Mouse (Mus musculus) lung, embryonic 16.5 days (tissue): Measurements from ENCODE around the gene Pdik1l. TPM values are rescaled to one million over a fixed set of nuclear protein-coding genes. Genes with fewer than 3 reads are reported as not detected.

Experiments
- ATAC-seq: fragments of 200-750 bp; cut with Nextera tagmentation; 2 replicates; pipeline ENCODE4 v1.8.0; 2017; ENCODE audit warnings: low read depth, mild to moderate bottlenecking, moderate library complexity
- H3K27ac ChIP-seq: fragments of 300-500 bp; sonication (generic); 2 replicates; pipeline ENCODE4 v1.5.1; 2014; ENCODE audit warnings: mild to moderate bottlenecking, control low read depth, low read length
- H3K27me3 ChIP-seq: fragments of 300-500 bp; sonication (generic); 2 replicates; pipeline ENCODE4 v1.6.1; 2014; ENCODE audit warnings: low read depth, low read length, mixed read lengths; ENCODE audit not compliant: control insufficient read depth, insufficient read depth
- H3K36me3 ChIP-seq: fragments of 300-500 bp; sonication (generic); 2 replicates; pipeline ENCODE4 v1.6.1; 2014; ENCODE audit warnings: low read length; ENCODE audit not compliant: control insufficient read depth, insufficient read depth
- H3K4me1 ChIP-seq: fragments of 300-500 bp; sonication (generic); replicated peaks from 2 replicates; pipeline ENCODE4 v1.6.1; 2014; ENCODE audit warnings: low read length, mixed read lengths; ENCODE audit not compliant: control insufficient read depth, insufficient read depth
- H3K4me2 ChIP-seq: fragments of 300-500 bp; sonication (generic); 2 replicates; pipeline ENCODE4 v1.6.1; 2014; ENCODE audit warnings: low read depth, low read length, control low read depth
- H3K4me3 ChIP-seq: fragments of 300-500 bp; sonication (generic); 2 replicates; pipeline ENCODE4 v1.5.1; 2014; ENCODE audit warnings: mild to moderate bottlenecking, low read length, control low read depth
- H3K9ac ChIP-seq: fragments of 300-500 bp; sonication (generic); 2 replicates; pipeline ENCODE4 v1.6.1; 2014; ENCODE audit warnings: low read length, control low read depth
- H3K9me3 ChIP-seq: fragments of 300-500 bp; sonication (generic); 2 replicates; pipeline ENCODE4 v1.6.1; 2016; ENCODE audit warnings: low read length; ENCODE audit not compliant: control insufficient read depth
- whole genome bisulfite sequencing: fragments of 180-500 bp; shearing (Covaris S2); extraction: QIAGEN DNeasy Blood & Tissue Kit; methylation state at CpG from one replicate; pipeline ENCODE4 v1.1.7; 2014; 5-methylcytosine and 5-hydroxymethylcytosine counted together
- polyA plus RNA-seq: library from polyadenylated mRNA; unstranded; fragments of >200 nt; fragmentation: Nextera tagmentation; extraction: Ambion mirVana; gene quantifications from 2 replicates; pipeline ENCODE4 v1.2.1, GENCODE M21; 2015

Pdik1l gene
- polyA plus RNA-seq, 1 experiment from 2014 or later = 23.4 TPM

DNA sequence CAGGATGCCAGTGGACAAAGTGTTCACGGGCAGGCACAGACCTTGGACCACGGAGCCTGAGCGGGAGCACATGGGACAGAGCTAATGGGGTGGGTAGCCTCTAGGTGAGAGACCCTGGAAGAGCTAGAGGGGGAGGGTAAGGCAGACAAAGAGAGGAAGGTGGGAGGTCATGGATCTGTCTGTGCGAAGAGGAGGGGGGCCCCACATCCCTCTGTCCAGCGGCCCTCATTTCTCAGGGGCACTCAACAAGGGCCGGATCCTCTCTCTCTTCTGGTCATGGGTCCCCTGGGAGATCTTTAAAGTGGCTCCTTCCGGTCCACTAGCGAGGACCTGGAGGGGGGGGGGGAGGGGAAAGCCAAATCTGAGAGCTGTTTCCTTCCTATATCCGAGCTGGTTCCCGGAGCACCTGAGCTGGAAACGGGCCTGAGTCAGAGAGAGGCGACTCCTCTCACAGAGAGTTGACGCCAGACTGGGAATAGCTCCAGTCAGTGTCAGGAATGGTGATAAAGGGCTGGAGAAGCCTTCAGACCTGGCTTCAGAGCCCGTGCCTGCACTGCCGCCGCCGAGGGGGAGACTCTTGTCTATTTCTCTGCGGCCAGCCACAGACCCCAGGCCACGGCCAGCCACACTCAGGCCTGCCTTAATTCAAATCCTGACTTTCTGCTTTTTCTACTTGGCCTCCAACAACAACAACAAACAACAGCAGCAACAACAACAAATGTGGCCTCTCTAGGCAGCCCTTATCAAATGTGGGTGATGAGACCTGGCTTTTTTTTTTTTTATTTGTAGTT is 31.1 kb downstream of the Pdik1l start:
- no peak overlapping the region for H3K4me2 ChIP-seq

DNA sequence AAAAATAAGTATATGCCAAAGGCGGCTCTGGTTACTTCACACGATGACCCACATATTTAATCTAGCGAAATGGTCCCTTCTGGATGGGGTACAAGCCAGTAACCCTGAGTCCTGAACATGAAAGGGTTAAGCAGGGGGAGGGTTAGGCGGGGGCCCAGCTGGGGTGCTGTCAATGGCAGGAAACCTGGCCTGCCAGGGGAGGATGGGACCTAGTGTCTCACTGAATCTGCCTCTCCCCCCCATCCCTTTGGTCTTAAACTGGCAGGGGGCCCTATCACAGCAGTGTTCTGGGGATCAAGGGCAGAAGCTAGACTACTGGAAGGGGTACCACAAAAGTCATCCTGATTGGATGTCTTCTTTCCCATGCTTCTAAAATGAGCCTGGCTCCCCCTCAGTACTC is 31.8 kb downstream of the Pdik1l start:
- 0 out of 2 replicates have a peak overlapping the region, but pooled peaks have one; percentile 31 for H3K9ac ChIP-seq
- no peak overlapping the region for H3K4me2 ChIP-seq
- no peaks in the 10 kb centered on the region for H3K9me3 ChIP-seq
- no peaks in the 10 kb centered on the region for H3K36me3 ChIP-seq
- WGBS = 34% methylated on average over 4 of the region's 4 CpGs
- H3K27ac ChIP-seq = peak overlapping the region; percentile 58
- ATAC-seq = peak; percentile 27; the same call in 1 of the 2 replicates
- H3K4me3 ChIP-seq = no peak overlapping the region
- peaks cover 40% of the 10 kb centered on the region for H3K4me1 ChIP-seq
- H3K27me3 ChIP-seq = peaks cover 34% of the 10 kb centered on the region

More for the DNA sequence above, 31.1 kb downstream of the Pdik1l start:
- H3K27me3 ChIP-seq = peaks cover 26% of the 10 kb centered on the region
- H3K27ac ChIP-seq = peak overlapping the region; percentile 58
- H3K9me3 ChIP-seq = no peaks in the 10 kb centered on the region
- H3K4me1 ChIP-seq = peaks cover 35% of the 10 kb centered on the region
- no peak overlapping the region for H3K4me3 ChIP-seq
- H3K36me3 ChIP-seq = no peaks in the 10 kb centered on the region
- 19% methylated on average over 19 of the region's 19 CpGs for WGBS
- H3K9ac ChIP-seq = no peak overlapping the region
- ATAC-seq = peak; percentile 21; the same call in 1 of the 2 replicates

DNA sequence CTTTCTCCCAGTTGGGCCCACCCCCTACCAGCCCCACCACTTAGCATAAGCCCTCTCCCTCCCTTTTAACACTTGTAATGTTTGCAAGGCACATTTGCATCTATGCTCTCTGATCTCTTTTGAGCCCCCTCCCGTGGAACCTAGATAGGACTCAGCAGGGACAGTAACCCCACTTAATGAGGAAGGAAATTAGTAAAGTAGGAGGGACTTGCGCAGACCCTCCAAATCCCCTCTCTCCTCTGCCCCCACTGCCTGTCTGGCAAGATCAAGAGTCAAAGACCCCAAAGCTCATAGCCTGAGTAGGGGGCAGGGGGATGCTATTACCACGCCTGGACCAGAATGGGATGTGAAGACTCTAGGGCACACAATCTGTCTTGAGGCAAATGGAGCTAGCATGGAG is 32.9 kb downstream of the Pdik1l start:
- Histone ChIP-seq H3K36me3 (no peaks in the 10 kb centered on the region), H3K27me3 (peaks cover 44% of the 10 kb centered on the region), H3K4me2 (no peak overlapping the region), H3K9me3 (no peaks in the 10 kb centered on the region), H3K9ac (no peak overlapping the region), H3K4me3 (no peak overlapping the region), H3K27ac (no peak overlapping the region), H3K4me1 (peaks cover 42% of the 10 kb centered on the region)
- no peak for ATAC-seq
- 50% methylated on average over 3 of the region's 3 CpGs for WGBS

DNA sequence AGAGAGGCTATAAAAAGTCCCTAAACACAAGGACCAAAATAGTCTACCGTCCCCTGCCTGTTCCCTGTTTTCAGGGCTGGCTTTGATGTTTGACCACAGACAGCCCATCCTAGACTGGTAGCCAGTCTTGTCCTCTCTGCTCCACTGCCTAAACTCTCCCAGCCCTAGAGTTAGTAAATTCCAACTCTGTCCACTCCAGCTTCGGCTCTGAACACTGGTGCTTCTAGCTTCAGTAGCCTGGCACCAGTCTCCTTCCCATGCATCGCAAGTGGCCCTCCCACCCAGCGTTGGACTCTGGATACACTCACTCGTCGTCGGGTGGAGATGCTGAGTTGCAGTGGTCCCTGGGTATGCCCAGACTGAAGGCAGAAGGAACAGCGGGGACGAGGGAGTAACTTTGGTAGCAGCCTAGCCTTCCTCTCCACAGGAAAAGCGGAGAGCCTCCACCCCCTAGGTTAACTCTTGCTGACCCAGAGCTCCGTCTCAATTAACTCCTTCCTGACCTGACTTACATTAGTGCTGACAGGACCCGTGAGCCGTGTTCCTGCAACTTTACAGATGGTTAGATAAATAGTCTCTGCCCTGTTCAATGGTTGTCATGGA is 33.9 kb downstream of the Pdik1l start, which contains the start of gene Grrp1:
Gene Grrp1 (minus strand): TSS at position 385 of the 603 bp plus-strand sequence.
- no peak for ATAC-seq
- Histone ChIP-seq H3K4me1 (peaks cover 46% of the 10 kb centered on the region), H3K27me3 (peaks cover 50% of the 10 kb centered on the region)

DNA sequence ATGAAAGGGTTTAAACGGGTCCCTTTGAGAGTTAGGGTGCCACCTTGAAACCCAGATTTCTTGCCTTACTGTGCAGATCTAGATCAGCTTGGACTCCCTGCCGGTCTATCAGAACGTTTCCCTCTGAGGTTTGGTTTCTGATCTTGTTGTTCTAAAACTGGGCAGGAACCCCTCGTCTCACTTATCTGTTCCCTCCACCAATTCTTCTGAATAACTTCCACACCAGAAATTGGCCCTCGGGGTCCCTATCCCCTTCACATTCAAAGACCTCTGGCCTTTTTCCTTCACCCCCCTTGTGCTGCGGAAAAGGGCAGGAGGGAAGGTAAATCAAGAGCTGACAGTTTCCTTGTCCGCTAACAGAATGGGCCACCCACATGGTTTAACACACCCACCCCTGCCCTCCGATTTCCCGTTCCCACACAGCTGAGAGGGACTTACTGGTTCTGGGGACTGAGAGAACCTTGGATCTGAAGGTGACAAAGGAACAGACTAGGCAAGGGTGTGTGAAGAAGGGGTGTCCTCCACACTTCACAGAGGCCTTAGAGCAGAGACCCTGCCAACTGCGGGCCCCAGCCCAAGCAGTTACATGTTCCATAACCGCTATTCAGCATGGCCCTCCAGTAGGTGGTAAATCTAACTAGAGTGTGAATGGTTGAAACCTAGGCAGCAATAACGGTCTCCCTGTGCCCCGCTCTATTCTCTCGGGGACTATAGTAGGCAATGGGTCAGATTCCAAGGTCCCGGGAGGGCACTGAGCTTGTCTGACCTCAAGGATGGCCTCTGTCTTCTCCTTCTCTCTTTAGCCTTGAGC is 34.6 kb downstream of the Pdik1l start:
- Histone ChIP-seq H3K9me3 (no peaks in the 10 kb centered on the region), H3K4me1 (peaks cover 40% of the 10 kb centered on the region), H3K4me2 (peak overlapping the region; percentile 86), H3K27ac (peak overlapping the region; percentile 77), H3K4me3 (peak overlapping the region; percentile 51), H3K27me3 (peaks cover 50% of the 10 kb centered on the region), H3K9ac (peak overlapping the region; percentile 61), H3K36me3 (no peaks in the 10 kb centered on the region)
- no peak for ATAC-seq
- 20% methylated on average over 15 of the region's 15 CpGs for WGBS

More for the DNA sequence above, 33.9 kb downstream of the Pdik1l start, which contains the start of gene Grrp1:
- Histone ChIP-seq H3K9me3 (no peaks in the 10 kb centered on the region), H3K27ac (peak within 1 kb of the TSS; percentile 77), H3K4me3 (peak within 1 kb of the TSS; percentile 51), H3K36me3 (no peaks in the 10 kb centered on the region), H3K4me2 (peak within 1 kb of the TSS; percentile 86), H3K9ac (peak within 1 kb of the TSS; percentile 61)
- WGBS = 2% methylated on average over 13 of the region's 13 CpGs

DNA sequence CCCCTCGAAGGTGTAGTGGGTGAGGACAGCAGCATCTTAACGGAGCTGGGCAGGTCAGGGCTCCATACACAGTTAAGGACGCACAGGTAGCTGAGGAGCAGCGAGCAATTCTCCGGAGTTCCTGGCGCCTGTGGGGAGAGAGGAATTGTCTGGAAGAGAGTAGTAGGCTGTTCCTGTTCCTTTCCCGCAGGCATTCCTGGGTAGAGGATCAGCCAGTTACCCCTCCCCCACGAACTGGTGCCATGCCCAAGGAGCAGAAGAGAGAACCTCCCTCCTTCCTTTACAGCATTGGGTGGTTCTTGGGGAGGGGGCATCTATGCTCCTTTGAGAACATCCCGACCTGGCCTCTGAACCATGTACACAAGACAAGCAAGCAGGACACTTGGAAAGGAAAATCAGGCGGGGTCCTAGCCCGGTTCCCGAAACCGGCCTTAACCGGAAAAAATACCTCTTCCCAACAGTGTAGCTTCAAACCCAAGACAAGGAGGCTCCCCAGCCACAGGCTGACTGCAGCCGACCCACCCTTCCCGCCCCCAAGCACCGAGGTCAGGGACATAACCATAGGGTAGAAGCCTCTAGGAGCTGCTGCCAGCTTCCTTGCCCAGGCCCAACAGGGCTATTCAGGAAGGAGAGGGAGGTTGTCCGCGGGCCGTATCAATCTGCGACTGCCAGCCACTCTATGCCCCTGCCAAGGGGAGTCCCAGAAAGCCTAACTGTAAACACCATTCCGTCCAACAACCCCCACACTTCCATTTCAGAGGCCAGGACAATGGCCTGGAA is 35.4 kb downstream of the Pdik1l start:
- peak overlapping the region; percentile 51 for H3K4me3 ChIP-seq
- WGBS = 18% methylated on average over 22 of the region's 22 CpGs
- peak overlapping the region; percentile 61 for H3K9ac ChIP-seq
- peak; percentile 36 for ATAC-seq
- peak overlapping the region; percentile 77 for H3K27ac ChIP-seq
- peaks cover 54% of the 10 kb centered on the region for H3K27me3 ChIP-seq
- H3K36me3 ChIP-seq = no peaks in the 10 kb centered on the region
- H3K4me1 ChIP-seq = peaks cover 34% of the 10 kb centered on the region
- H3K4me2 ChIP-seq = peak overlapping the region; percentile 86
- H3K9me3 ChIP-seq = no peaks in the 10 kb centered on the region

DNA sequence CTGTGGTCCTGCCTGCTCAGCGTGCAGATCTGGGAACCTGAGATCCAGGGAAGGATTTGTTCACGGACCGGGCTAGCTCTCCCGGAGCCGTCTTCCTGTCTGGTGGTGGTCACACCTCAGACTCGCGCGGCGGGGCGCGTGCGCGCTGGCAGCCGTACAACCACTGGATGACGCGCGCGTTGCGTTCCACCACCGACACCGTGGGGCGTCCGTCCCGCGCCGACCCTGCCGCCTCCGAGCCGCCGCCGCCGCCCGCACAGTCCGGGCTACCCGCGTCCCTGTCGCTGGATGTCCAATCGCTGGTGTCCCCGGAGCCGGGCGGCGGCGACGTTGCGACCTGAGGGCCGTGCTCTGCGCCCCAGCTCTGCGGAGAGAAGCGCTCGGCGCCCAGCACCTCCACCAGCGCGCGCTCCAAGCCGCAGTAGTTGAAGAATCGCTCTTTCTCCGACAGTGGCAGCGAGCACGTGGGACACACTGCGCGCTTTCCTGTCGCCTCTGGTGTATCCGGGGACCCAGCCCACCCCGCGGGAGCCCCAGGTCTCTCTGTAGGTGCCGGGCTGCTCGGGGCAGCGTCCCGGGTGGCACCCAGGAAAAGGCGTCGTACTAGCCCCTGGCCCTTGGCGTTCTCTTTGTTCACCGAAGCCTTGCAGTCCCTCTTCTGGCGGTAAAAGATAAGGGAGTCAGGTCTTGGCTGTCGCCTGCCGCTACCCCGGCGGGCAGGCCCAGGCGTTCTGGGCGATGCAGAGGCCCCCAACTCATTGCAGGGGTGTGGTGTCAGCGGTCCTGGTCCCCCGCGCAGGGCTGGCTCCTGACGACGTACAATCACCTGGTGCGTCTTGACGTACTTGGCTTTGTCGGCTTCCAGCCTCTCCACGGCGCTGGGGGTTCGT is 36.2 kb downstream of the Pdik1l start:
- H3K27ac ChIP-seq = peak overlapping the region; percentile 77
- H3K9ac ChIP-seq = peak overlapping the region; percentile 57
- H3K4me1 ChIP-seq = peaks cover 29% of the 10 kb centered on the region
- no peaks in the 10 kb centered on the region for H3K9me3 ChIP-seq
- H3K36me3 ChIP-seq = no peaks in the 10 kb centered on the region
- 0 out of 2 replicates have a peak, but pooled peaks have one; percentile 6 for ATAC-seq
- WGBS = 1% methylated on average over 89 of the region's 91 CpGs
- peak overlapping the region; percentile 51 for H3K4me3 ChIP-seq
- peak overlapping the region; percentile 86 for H3K4me2 ChIP-seq
- H3K27me3 ChIP-seq = peaks cover 61% of the 10 kb centered on the region

DNA sequence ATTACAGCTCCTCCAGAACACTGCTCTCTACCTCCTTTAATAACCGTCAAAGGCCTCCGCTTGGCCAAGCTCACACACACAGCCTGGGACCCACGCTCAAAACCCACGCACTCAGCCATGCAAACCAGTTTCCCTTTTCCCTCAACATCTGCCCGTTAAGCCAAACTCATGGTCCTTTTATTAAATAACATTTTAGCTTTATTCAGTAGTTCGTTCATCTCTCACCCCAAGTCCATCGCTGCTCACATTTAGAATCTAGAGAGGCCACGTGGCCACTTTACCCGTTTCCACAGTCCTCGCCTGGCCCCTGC is 36.8 kb downstream of the Pdik1l start:
- Histone ChIP-seq H3K27me3 (peaks cover 61% of the 10 kb centered on the region), H3K9ac (peak overlapping the region; percentile 57)
- WGBS = 18% methylated on average over 10 of the region's 10 CpGs

More for the DNA sequence above, 36.8 kb downstream of the Pdik1l start:
- H3K36me3 ChIP-seq = no peaks in the 10 kb centered on the region
- peak overlapping the region; percentile 86 for H3K4me2 ChIP-seq
- peaks cover 28% of the 10 kb centered on the region for H3K4me1 ChIP-seq
- H3K9me3 ChIP-seq = no peaks in the 10 kb centered on the region
- H3K4me3 ChIP-seq = peak overlapping the region; percentile 51
- no peak for ATAC-seq
- H3K27ac ChIP-seq = no peak overlapping the region
